Mouse (Mus musculus) CH12.LX (cell line): ENCODE results near the gene Gal3st4. TPM values are rescaled to one million over a fixed set of nuclear protein-coding genes. Genes with fewer than 3 reads are reported as not detected.
A peak's percentile ranks its signal among the peaks of the same experiment; 100 is the strongest.

ENCODE experiments used
- DNase-seq: peaks from one replicate; pipeline ENCODE4 v3.0.0-alpha.2; 2013; ENCODE audit errors: extremely low read depth
- H3K27ac ChIP-seq: 2 replicates; pipeline ENCODE4 v1.5.1; 2012; ENCODE audit warnings: low read depth, mild to moderate bottlenecking, control low read depth, moderate library complexity; ENCODE audit not compliant: insufficient read depth
- H3K27me3 ChIP-seq: replicated peaks from 2 replicates; pipeline ENCODE3; 2012; ENCODE audit warnings: inconsistent platforms
- H3K36me3 ChIP-seq, 2 experiments: replicated peaks in 1 of 2; 2 replicates each; pipeline versions ENCODE3 to v1.6.1; 2012; ENCODE audit warnings: inconsistent platforms in 1 of 2, low read length in 1 of 2, mild to moderate bottlenecking in 1 of 2, mixed read lengths in 1 of 2, moderate library complexity in 1 of 2; ENCODE audit not compliant: control insufficient read depth in 1 of 2, insufficient read depth in 1 of 2
- H3K4me1 ChIP-seq, 2 experiments: 2 replicates each; pipeline ENCODE4 v1.6.1; 2012; ENCODE audit warnings: inconsistent platforms in 1 of 2, moderate library complexity in 1 of 2; ENCODE audit not compliant: insufficient read depth in 2 of 2, control insufficient read depth in 1 of 2
- H3K4me2 ChIP-seq: 2 replicates; pipeline ENCODE4 v1.6.1; 2012; ENCODE audit warnings: low read depth, mild to moderate bottlenecking, control low read depth; ENCODE audit not compliant: poor library complexity, insufficient read depth, severe bottlenecking
- H3K4me3 ChIP-seq, 3 experiments: fragments of 150-350 bp in 1 of 3; sonication (generic) in 1 of 3; replicated peaks in 1 of 3; 2 replicates each; pipeline versions ENCODE3 to v1.5.1; 2011 to 2012; ENCODE audit warnings: low read depth in 2 of 3, low read length in 2 of 3, mild to moderate bottlenecking in 2 of 3, moderate library complexity in 2 of 3, control low read depth in 1 of 3, improper control_type of control experiment in 1 of 3, inconsistent platforms in 1 of 3, mixed read lengths in 1 of 3; ENCODE audit not compliant: poor library complexity in 1 of 3
- H3K79me2 ChIP-seq: replicated peaks from 2 replicates; pipeline ENCODE4 v1.6.1; 2012; ENCODE audit warnings: mild to moderate bottlenecking, moderate library complexity; ENCODE audit not compliant: control insufficient read depth, poor library complexity, insufficient read depth, severe bottlenecking; ENCODE audit errors: extremely low read depth
- H3K9ac ChIP-seq: 2 replicates; pipeline ENCODE4 v1.6.1; 2012; ENCODE audit warnings: low read depth, mild to moderate bottlenecking, control low read depth, moderate library complexity; ENCODE audit not compliant: insufficient read depth
- H3K9me3 ChIP-seq: replicated peaks from 2 replicates; pipeline ENCODE3; 2012; ENCODE audit warnings: low read length, inconsistent platforms, mixed read lengths
- BHLHE40 ChIP-seq: IDR thresholded peaks from 2 replicates; pipeline ENCODE4 v1.6.1; 2011; ENCODE audit warnings: mild to moderate bottlenecking, low read depth, low read length, improper control_type of control experiment
- CHD2 ChIP-seq: IDR thresholded peaks from 2 replicates; pipeline ENCODE4 v1.6.1; 2011; ENCODE audit warnings: low read length, improper control_type of control experiment
- CTCF ChIP-seq, 2 experiments: IDR thresholded peaks in 1 of 2; conservative IDR thresholded peaks in 1 of 2; 2 replicates each; pipeline ENCODE4 v1.5.1; 2011 to 2012; ENCODE audit warnings: low read depth in 2 of 2, low read length in 2 of 2, improper control_type of control experiment in 1 of 2, inconsistent platforms in 1 of 2, mild to moderate bottlenecking in 1 of 2, moderate library complexity in 1 of 2
- IRF4 ChIP-seq: IDR thresholded peaks from 2 replicates; pipeline ENCODE4 v1.6.1; 2014; ENCODE audit warnings: low read depth, mild to moderate bottlenecking, inconsistent platforms, low read length, improper control_type of control experiment
- JUN ChIP-seq: IDR thresholded peaks from 2 replicates; pipeline ENCODE4 v1.6.1; 2011; ENCODE audit warnings: low read depth, mild to moderate bottlenecking, low read length, improper control_type of control experiment, moderate library complexity; ENCODE audit not compliant: insufficient read depth
- JUND ChIP-seq: conservative IDR thresholded peaks from 2 replicates; pipeline ENCODE4 v1.6.1; 2011; ENCODE audit warnings: low read depth, low read length, improper control_type of control experiment
- KAT2A ChIP-seq: IDR thresholded peaks from 2 replicates; pipeline ENCODE4 v1.6.1; 2012; ENCODE audit warnings: low read length, improper control_type of control experiment, inconsistent platforms; ENCODE audit not compliant: insufficient replicate concordance
- MAX ChIP-seq: IDR thresholded peaks from 2 replicates; pipeline ENCODE4 v1.6.1; 2011; ENCODE audit warnings: low read length, improper control_type of control experiment
- MXI1 ChIP-seq: IDR thresholded peaks from 2 replicates; pipeline ENCODE4 v1.6.1; 2011; ENCODE audit warnings: mild to moderate bottlenecking, low read depth, low read length, improper control_type of control experiment
- MYC ChIP-seq: IDR thresholded peaks from 2 replicates; pipeline ENCODE4 v1.6.1; 2011; ENCODE audit warnings: low read depth, mild to moderate bottlenecking, improper control_type of control experiment, low read length
- NRF1 ChIP-seq: IDR thresholded peaks from 2 replicates; pipeline ENCODE4 v1.6.1; 2014; ENCODE audit warnings: low read depth, mild to moderate bottlenecking, inconsistent platforms, low read length, improper control_type of control experiment, moderate library complexity
- POLR2A ChIP-seq: IDR thresholded peaks from 2 replicates; pipeline ENCODE4 v1.6.1; 2011; ENCODE audit warnings: low read depth, mild to moderate bottlenecking, improper control_type of control experiment, low read length
- RAD21 ChIP-seq: IDR thresholded peaks from 2 replicates; pipeline ENCODE4 v1.6.1; 2011; ENCODE audit warnings: low read depth, mild to moderate bottlenecking, low read length, improper control_type of control experiment, moderate library complexity
- RCOR1 ChIP-seq: conservative IDR thresholded peaks from 2 replicates; pipeline ENCODE4 v1.6.1; 2012; ENCODE audit warnings: low read depth, mild to moderate bottlenecking, inconsistent platforms, low read length, improper control_type of control experiment
- SIN3A ChIP-seq: IDR thresholded peaks from 2 replicates; pipeline ENCODE4 v1.6.1; 2012; ENCODE audit warnings: low read length, improper control_type of control experiment, inconsistent platforms
- SMC3 ChIP-seq: IDR thresholded peaks from 2 replicates; pipeline ENCODE4 v1.6.1; 2011; ENCODE audit warnings: low read depth, low read length, improper control_type of control experiment
- TBP ChIP-seq: conservative IDR thresholded peaks from 2 replicates; pipeline ENCODE4 v1.6.1; 2011; ENCODE audit warnings: low read depth, low read length, improper control_type of control experiment
- ZC3H11A ChIP-seq: IDR thresholded peaks from 2 replicates; pipeline ENCODE4 v1.6.1; 2012; ENCODE audit warnings: low read depth, mild to moderate bottlenecking, inconsistent platforms, low read length, improper control_type of control experiment
- ZKSCAN1 ChIP-seq: IDR thresholded peaks from 2 replicates; pipeline ENCODE4 v1.6.1; 2012; ENCODE audit warnings: low read depth, inconsistent platforms, low read length, improper control_type of control experiment, borderline replicate concordance
- ZMIZ1 ChIP-seq: IDR thresholded peaks from 2 replicates; pipeline ENCODE4 v1.6.1; 2012; ENCODE audit warnings: low read depth, mild to moderate bottlenecking, inconsistent platforms, low read length, improper control_type of control experiment
- dilution Hi-C: fragments of 300-500 bp; cut with MboI; formaldehyde crosslinking; loops from 2 replicates; pipeline ENCODE4 v1.14.3; 2020; ENCODE audit warnings: low sequenced_read_pairs; ENCODE audit not compliant: extremely low pct_unique_long_range_greater_than_20kb, extremely low pct_ligation_motif_present
- in situ Hi-C: fragments of 300-500 bp; cut with MboI; formaldehyde crosslinking; loops from 3 replicates; pipeline ENCODE4 v1.14.3; 2019; ENCODE audit warnings: low sequenced_read_pairs, low pct_ligation_motif_present, low pct_unique_long_range_greater_than_20kb, mixed read lengths
- polyA plus RNA-seq: library from polyadenylated mRNA; unstranded; fragments of >175 nt; gene quantifications from 2 replicates; pipeline ENCODE4 v1.2.1, GENCODE M21; 2012; ENCODE audit warnings: low read depth; ENCODE audit not compliant: insufficient read length
- total RNA-seq, 2 experiments: library from RNA; depleted of rRNA; stranded (reverse); fragments of 300-350 nt in 1 of 2; fragments of >200 nt in 1 of 2; gene quantifications; 2 replicates each; pipeline ENCODE4 v1.2.3; 2012 to 2014

The Gal3st4 gene
- total and polyA plus RNA-seq, 3 experiments, result 0.21 TPM; not detected in 2

DNA sequence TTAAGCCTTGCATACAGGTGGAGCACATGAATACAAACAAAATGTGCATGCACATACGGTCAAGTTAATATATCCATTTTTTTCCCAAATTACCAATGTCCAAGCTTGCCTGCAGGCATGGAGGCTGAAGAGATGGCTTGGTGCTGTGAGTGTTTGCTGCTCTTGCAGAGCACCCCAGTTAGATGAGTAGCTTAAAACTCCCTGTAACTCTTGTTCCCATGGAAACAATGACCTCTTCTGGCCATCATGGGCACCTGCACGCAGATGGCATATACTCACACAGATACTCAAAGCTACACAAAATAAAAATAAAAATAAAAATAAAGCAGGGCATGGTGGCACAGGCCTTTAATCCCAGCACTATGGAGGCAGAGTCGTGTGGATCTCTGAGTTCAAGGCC, 19.6 kb downstream of the Gal3st4 start:
- Histone ChIP-seq H3K27ac (no peak overlapping the region), H3K4me1 (peaks cover 7 to 28% of the 10 kb centered on the region in 2 experiments; a peak in 3 of 4 replicates), H3K79me2 (no peaks in the 10 kb centered on the region), H3K9ac (no peak overlapping the region), H3K9me3 (peaks cover 2% of the 10 kb centered on the region), H3K36me3 (peaks cover 0 to 11% of the 10 kb centered on the region in 2 experiments), H3K4me3 (no peak overlapping the region), H3K4me2 (no peak overlapping the region), H3K27me3 (no peaks in the 10 kb centered on the region)
- in situ Hi-C loops, result no loop called here
- no peak for DNase-seq
- dilution Hi-C loops, result no loop called here
- TF ChIP-seq NRF1, result no peak
- TF ChIP-seq CTCF (conservative IDR thresholded peaks at IDR 0.05 in 1 of 2, IDR thresholded peaks at IDR 0.05 in 1 of 2; ENCODE audit: low read depth in 2 of 2, low read length in 2 of 2), result 0 out of 4 replicates have a peak, but pooled peaks of 1 of the 2 experiments have one; percentile 5
- no peak for TF ChIP-seq RCOR1
- TF ChIP-seq, all 38 proteins: peak for 1

DNA sequence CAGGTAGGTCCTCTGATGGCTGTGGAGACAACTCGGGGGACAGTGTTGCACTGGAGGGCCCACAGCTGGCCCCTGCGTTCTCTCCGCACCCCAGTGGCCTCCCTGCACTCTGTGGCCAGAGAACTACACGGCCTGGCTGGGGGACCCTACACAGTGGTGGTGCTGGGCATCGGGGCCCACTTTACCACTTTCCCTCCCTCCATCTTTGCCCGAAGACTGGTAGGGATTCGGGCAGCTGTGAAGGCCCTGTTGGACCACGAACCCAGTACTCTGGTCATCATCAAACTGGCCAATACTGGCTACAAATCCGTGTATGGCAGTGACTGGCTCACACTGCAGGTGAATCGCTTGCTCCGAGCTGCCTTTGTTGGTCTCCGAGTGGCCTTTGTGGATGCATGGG, 21.5 kb downstream of the Gal3st4 start:
- H3K79me2 ChIP-seq, result no peaks in the 10 kb centered on the region

DNA sequence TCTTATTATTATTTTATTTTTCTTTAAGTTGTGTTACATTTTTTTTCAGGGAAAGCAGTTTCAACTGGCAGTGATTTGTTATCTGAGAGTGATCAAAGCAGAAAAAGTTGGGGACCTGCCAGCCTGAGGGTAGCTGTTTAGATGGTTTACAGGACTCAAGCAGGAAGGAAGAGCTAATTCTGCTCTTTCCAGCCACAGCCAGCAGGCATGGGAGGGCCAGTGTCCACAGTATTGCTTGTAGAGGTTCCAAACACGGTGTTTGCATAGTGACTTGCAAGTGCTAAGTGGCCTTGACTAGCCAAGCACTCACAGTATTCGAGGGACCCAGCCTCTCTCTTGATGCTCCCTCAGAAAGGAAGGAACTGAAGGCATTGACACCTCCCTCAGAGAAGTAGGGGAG, 31.1 kb downstream of the Gal3st4 start:
- dilution Hi-C loops, result no loop called here
- H3K79me2 ChIP-seq, result no peaks in the 10 kb centered on the region
- H3K4me3 ChIP-seq, result no peak overlapping the region
- in situ Hi-C loops, result loop anchor here (25.0 kb wide), 1 partner anchor 421 kb away; no protein-coding TSS in a partner anchor
- H3K4me1 ChIP-seq, result peaks cover 0 to 4% of the 10 kb centered on the region in 2 experiments; a peak in 1 of 4 replicates
- no peak overlapping the region for H3K27ac ChIP-seq
- peaks cover 3% of the 10 kb centered on the region for H3K27me3 ChIP-seq
- no peak overlapping the region for H3K4me2 ChIP-seq
- no peaks in the 10 kb centered on the region for H3K36me3 ChIP-seq
- H3K9ac ChIP-seq, result no peak overlapping the region
- DNase-seq, result no peak
- no peaks in the 10 kb centered on the region for H3K9me3 ChIP-seq
- TF ChIP-seq MYC (no peak), IRF4 (no peak), MXI1 (no peak), POLR2A (no peak), JUN (no peak), CTCF (conservative IDR thresholded peaks at IDR 0.05 in 1 of 2, IDR thresholded peaks at IDR 0.05 in 1 of 2; ENCODE audit: low read depth in 2 of 2, low read length in 2 of 2) (no peak), ZMIZ1 (no peak), ZC3H11A (no peak), BHLHE40 (no peak)

More for the DNA sequence above, 21.5 kb downstream of the Gal3st4 start:
- no peak overlapping the region for H3K9ac ChIP-seq
- no peak overlapping the region for H3K4me3 ChIP-seq
- TF ChIP-seq ZKSCAN1 (no peak), RCOR1 (no peak), TBP (no peak), JUND (no peak), CHD2 (no peak), MXI1 (no peak), KAT2A (no peak), MAX (no peak), SIN3A (no peak), NRF1 (no peak), MYC (no peak), SMC3 (no peak), ZMIZ1 (no peak), POLR2A (no peak), RAD21 (no peak)
- H3K27me3 ChIP-seq, result no peaks in the 10 kb centered on the region
- no peak for DNase-seq
- dilution Hi-C loops, result no loop called here
- H3K27ac ChIP-seq, result no peak overlapping the region
- H3K9me3 ChIP-seq, result peaks cover 2% of the 10 kb centered on the region
- in situ Hi-C loops, result no loop called here
- H3K4me1 ChIP-seq, result peaks cover 1 to 9% of the 10 kb centered on the region in 2 experiments; a peak in 3 of 4 replicates
- H3K4me2 ChIP-seq, result no peak overlapping the region
- no peaks in the 10 kb centered on the region for H3K36me3 ChIP-seq
